Mouse (Mus musculus) liver, embryonic 15.5 days (tissue): ENCODE measurements at regions not wholly inside any gene's neighbourhood (a gene's known extent, or its start where the extent isn't known, plus 50 kb on each side); places are given as distances from the start of the nearest gene placed in this dataset.

ENCODE experiments used
- ATAC-seq: fragments of 200-750 bp; cut with Nextera tagmentation; 2 replicates; pipeline ENCODE4 v1.8.0; 2017; ENCODE audit warnings: moderate number of reproducible peaks, mild to moderate bottlenecking, moderate library complexity; ENCODE audit not compliant: insufficient read depth
- H3K27ac ChIP-seq: fragments of 300-500 bp; sonication (generic); replicated peaks from 2 replicates; pipeline ENCODE4 v1.5.1; 2015; ENCODE audit warnings: mild to moderate bottlenecking, inconsistent platforms
- H3K27me3 ChIP-seq: fragments of 300-500 bp; sonication (generic); 2 replicates; pipeline ENCODE4 v1.6.1; 2015; ENCODE audit warnings: mild to moderate bottlenecking, inconsistent platforms
- H3K36me3 ChIP-seq: fragments of 300-500 bp; sonication (generic); replicated peaks from 2 replicates; pipeline ENCODE4 v1.6.1; 2015; ENCODE audit warnings: moderate library complexity, mild to moderate bottlenecking, inconsistent platforms
- H3K4me1 ChIP-seq: fragments of 300-500 bp; sonication (generic); replicated peaks from 2 replicates; pipeline ENCODE4 v1.6.1; 2015; ENCODE audit warnings: inconsistent platforms
- H3K4me2 ChIP-seq: fragments of 300-500 bp; sonication (generic); 2 replicates; pipeline ENCODE4 v1.6.1; 2015; ENCODE audit warnings: moderate library complexity, mild to moderate bottlenecking, inconsistent platforms
- H3K4me3 ChIP-seq: fragments of 300-500 bp; sonication (generic); replicated peaks from 2 replicates; pipeline ENCODE4 v1.5.1; 2015; ENCODE audit warnings: mild to moderate bottlenecking, inconsistent platforms
- H3K9ac ChIP-seq: fragments of 300-500 bp; sonication (generic); 2 replicates; pipeline ENCODE4 v1.6.1; 2015; ENCODE audit warnings: moderate library complexity, mild to moderate bottlenecking, inconsistent platforms
- H3K9me3 ChIP-seq: fragments of 300-500 bp; sonication (generic); replicated peaks from 2 replicates; pipeline ENCODE4 v1.6.1; 2016; ENCODE audit warnings: inconsistent platforms
- WGBS: fragments of 180-500 bp; shearing (Covaris S2); methylation state at CpG from one replicate; pipeline ENCODE4 v1.1.7; 2015; ENCODE audit warnings: mixed read lengths; ENCODE audit not compliant: insufficient replicate concordance; 5-methylcytosine and 5-hydroxymethylcytosine counted together

GRCm38 (mm10) chr1:35428126-35428840 is 578.5 kb downstream of the Plekhb2 start:
- no peak for ATAC-seq
- H3K27me3 ChIP-seq = no peaks in the 10 kb centered on the region

GRCm38 (mm10) chr1:35429471-35429870 is 579.7 kb downstream of the Plekhb2 start:
- 37% methylated on average over 1 of the region's 1 CpGs for WGBS
- H3K27ac ChIP-seq = no peak overlapping the region
- no peak for ATAC-seq
- no peaks in the 10 kb centered on the region for H3K36me3 ChIP-seq
- H3K4me2 ChIP-seq = no peak overlapping the region
- H3K4me1 ChIP-seq = no peaks in the 10 kb centered on the region
- H3K4me3 ChIP-seq = no peak overlapping the region
- H3K9ac ChIP-seq = no peak overlapping the region
- H3K27me3 ChIP-seq = no peaks in the 10 kb centered on the region
- H3K9me3 ChIP-seq = no peaks in the 10 kb centered on the region

More at GRCm38 (mm10) chr1:35428126-35428840, 578.5 kb downstream of the Plekhb2 start:
- Histone ChIP-seq H3K4me3 (no peak overlapping the region), H3K9ac (no peak overlapping the region), H3K4me2 (no peak overlapping the region), H3K36me3 (no peaks in the 10 kb centered on the region), H3K27ac (no peak overlapping the region), H3K4me1 (no peaks in the 10 kb centered on the region), H3K9me3 (no peaks in the 10 kb centered on the region)
- WGBS = 59% methylated on average over 8 of the region's 8 CpGs

DNA sequence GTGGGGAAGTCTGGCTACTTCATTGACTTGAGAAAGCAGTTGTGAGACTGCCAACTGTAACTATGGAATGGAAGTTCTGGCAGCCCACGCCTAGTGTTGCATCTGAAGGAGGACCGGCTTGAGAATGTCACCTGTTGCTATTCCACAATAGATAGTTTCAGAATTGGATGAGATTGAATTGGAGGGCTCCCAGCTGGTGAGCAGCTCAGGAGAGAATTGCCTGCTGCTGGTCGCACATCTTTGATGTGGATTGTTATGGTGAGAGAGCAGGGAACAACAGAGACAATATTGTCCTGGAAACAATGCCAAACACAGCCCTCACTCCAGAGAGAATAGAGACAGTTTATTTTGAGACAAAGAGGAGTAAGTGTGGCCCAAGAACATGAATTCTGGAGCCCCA is 585.9 kb downstream of the Plekhb2 start:
- WGBS = 67% methylated on average over 3 of the region's 3 CpGs
- Histone ChIP-seq H3K27me3 (no peaks in the 10 kb centered on the region), H3K27ac (no peak overlapping the region), H3K4me3 (no peak overlapping the region), H3K4me1 (no peaks in the 10 kb centered on the region), H3K4me2 (no peak overlapping the region), H3K9ac (no peak overlapping the region), H3K36me3 (no peaks in the 10 kb centered on the region), H3K9me3 (no peaks in the 10 kb centered on the region)
- ATAC-seq = no peak

GRCm38 (mm10) chr1:35447345-35447744 is 597.6 kb downstream of the Plekhb2 start:
- Histone ChIP-seq H3K9ac (no peak overlapping the region), H3K4me1 (no peaks in the 10 kb centered on the region), H3K27me3 (no peaks in the 10 kb centered on the region), H3K4me3 (no peak overlapping the region), H3K27ac (no peak overlapping the region), H3K4me2 (no peak overlapping the region), H3K9me3 (no peaks in the 10 kb centered on the region), H3K36me3 (no peaks in the 10 kb centered on the region)
- no peak for ATAC-seq

DNA sequence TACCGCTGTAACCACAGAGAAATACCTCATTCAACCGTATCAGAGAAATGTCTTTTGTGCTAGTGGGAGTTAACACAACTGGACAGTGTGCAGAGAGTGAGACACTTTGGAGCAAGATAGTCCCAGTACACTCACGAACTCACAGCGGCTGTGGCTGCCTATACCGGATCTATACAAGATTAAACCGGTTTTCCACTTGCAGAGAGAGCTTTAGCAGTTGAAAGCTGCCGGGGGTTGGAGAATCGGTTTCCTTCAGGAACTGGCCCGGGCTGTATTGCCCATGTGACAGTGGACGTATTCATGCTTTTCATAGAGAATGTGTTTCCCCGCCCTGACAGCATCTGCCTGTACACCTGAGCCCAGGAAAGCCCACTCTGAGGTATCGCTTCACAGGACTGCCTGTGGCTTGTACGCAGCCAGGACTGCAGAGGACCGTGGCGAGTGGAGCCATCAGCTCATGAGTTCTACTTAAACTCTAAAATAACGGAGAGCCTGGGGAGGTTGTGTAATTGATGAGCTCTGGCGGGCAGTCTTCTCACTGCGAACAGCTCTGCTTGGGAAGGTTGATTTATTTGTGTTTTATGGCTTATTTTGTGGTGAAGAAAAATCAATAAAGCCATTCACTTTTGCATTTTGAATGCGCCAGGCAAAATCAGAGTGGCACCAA is 602.8 kb downstream of the Plekhb2 start:
- H3K4me3 ChIP-seq = no peak overlapping the region
- no peak overlapping the region for H3K4me2 ChIP-seq
- H3K27me3 ChIP-seq = no peaks in the 10 kb centered on the region
- no peaks in the 10 kb centered on the region for H3K9me3 ChIP-seq
- no peak overlapping the region for H3K27ac ChIP-seq
- no peak overlapping the region for H3K9ac ChIP-seq
- H3K36me3 ChIP-seq = no peaks in the 10 kb centered on the region
- ATAC-seq = no peak
- 72% methylated on average over 19 of the region's 19 CpGs for WGBS
- H3K4me1 ChIP-seq = no peaks in the 10 kb centered on the region

DNA sequence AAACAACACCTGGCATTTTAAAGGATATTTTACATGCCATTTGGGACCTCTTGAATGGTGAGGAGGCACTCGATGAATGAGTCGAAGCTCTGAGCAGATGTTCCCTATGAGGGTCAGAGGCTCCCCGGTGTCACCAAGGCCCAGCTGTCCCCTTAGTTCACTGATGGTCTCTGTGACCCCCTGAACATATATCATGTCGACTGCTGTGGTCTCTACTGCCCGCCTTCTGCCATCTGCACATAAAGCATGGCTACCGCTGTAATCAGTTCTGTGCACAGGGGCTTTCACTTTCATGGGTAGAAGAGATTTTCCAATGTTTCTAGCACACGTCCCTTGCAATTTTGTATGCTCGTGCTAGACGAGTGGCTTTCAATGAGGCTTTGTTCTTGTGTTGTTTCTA is 607.8 kb downstream of the Plekhb2 start:
- no peak overlapping the region for H3K4me3 ChIP-seq
- H3K27ac ChIP-seq = no peak overlapping the region
- H3K36me3 ChIP-seq = no peaks in the 10 kb centered on the region
- H3K9ac ChIP-seq = no peak overlapping the region
- no peaks in the 10 kb centered on the region for H3K4me1 ChIP-seq
- no peak for ATAC-seq
- no peaks in the 10 kb centered on the region for H3K27me3 ChIP-seq
- 68% methylated on average over 9 of the region's 9 CpGs for WGBS
- no peaks in the 10 kb centered on the region for H3K9me3 ChIP-seq
- H3K4me2 ChIP-seq = no peak overlapping the region

DNA sequence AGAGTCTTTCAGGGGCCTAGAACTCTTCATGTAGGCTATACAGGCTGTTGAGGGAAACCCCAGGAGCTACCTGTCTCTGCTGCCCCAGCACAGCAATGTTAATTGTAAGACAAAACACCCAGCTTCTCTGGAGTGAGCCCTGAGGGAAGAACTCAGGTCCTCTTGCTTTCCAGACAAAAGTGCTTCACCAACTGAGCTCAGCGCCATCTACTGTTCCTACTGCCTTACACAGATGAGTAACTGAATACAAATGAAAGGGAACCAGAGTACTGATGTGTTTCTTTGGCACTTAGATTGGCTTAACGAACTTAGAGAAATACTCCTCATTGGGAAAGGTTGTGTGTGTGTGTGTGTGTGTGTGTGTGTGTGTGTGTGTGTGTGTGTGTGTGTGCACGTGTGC is 603.1 kb upstream of the Hs6st1 start:
- H3K4me3 ChIP-seq = no peak overlapping the region
- H3K27ac ChIP-seq = no peak overlapping the region
- no peak overlapping the region for H3K9ac ChIP-seq
- H3K9me3 ChIP-seq = no peaks in the 10 kb centered on the region
- H3K36me3 ChIP-seq = no peaks in the 10 kb centered on the region
- no peaks in the 10 kb centered on the region for H3K27me3 ChIP-seq
- H3K4me2 ChIP-seq = no peak overlapping the region
- 46% methylated on average over 3 of the region's 3 CpGs for WGBS
- ATAC-seq = no peak
- no peaks in the 10 kb centered on the region for H3K4me1 ChIP-seq

DNA sequence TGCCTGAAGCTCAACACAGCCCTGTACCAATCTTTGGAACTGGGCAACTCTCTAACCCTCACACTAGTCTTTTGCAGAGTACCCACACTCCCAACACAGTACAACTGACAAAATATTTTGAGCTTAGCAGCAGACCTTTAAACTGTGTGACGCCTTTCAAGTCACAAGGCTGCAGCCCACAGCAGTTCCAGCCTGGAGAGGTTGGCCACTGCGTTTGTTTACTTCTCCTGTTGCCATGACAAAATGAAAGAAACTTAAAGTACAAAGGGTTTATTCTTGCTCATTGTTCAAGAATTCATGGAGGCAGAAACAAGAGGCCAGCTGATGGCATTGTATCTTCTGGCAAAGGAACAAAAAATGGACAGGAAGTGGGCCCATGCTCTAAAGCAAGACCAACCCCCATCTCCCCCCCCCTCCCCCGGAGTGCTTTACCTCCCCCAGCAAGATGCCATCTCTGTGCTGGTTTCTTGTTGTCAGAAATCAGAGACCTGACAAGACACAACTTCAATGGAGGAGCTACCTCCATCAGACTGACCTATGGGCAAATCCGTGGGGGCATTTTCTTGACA is 598.9 kb upstream of the Hs6st1 start:
- 54% methylated on average over 4 of the region's 4 CpGs for WGBS
- Histone ChIP-seq H3K36me3 (no peaks in the 10 kb centered on the region), H3K27me3 (no peaks in the 10 kb centered on the region), H3K4me1 (no peaks in the 10 kb centered on the region), H3K9ac (no peak overlapping the region), H3K4me2 (no peak overlapping the region), H3K9me3 (no peaks in the 10 kb centered on the region), H3K27ac (no peak overlapping the region), H3K4me3 (no peak overlapping the region)
- no peak for ATAC-seq

DNA sequence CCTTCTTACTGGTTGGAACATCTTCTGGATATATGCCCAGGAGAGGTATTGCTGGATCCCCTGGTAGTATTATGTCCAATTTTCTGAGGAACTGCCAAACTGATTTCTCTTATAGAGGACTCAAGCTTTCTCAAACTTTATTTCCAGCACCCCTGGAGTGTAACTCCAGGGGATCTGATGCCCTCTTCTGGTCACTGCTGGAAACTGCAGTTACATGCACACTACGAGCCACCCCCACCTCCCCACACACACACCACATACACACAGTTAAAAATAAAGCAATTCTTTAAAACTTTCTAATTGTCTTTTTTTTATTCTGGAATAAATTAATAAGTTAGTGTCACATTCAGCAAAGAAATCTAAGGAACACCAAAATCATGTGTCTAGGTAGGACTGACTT is 589.9 kb upstream of the Hs6st1 start:
- Histone ChIP-seq H3K4me2 (no peak overlapping the region), H3K4me3 (no peak overlapping the region), H3K27ac (no peak overlapping the region), H3K36me3 (no peaks in the 10 kb centered on the region), H3K9ac (no peak overlapping the region), H3K27me3 (no peaks in the 10 kb centered on the region), H3K4me1 (no peaks in the 10 kb centered on the region), H3K9me3 (no peaks in the 10 kb centered on the region)
- WGBS = 60% methylated on average over 1 of the region's 1 CpGs
- ATAC-seq = no peak

GRCm38 (mm10) chr1:35495963-35496362 is 572.2 kb upstream of the Hs6st1 start:
- H3K27me3 ChIP-seq = no peaks in the 10 kb centered on the region
- 60% methylated on average over 5 of the region's 5 CpGs for WGBS
- H3K4me3 ChIP-seq = no peak overlapping the region
- no peak overlapping the region for H3K9ac ChIP-seq
- no peak for ATAC-seq
- H3K9me3 ChIP-seq = no peaks in the 10 kb centered on the region
- H3K4me1 ChIP-seq = no peaks in the 10 kb centered on the region
- no peaks in the 10 kb centered on the region for H3K36me3 ChIP-seq
- H3K27ac ChIP-seq = no peak overlapping the region
- no peak overlapping the region for H3K4me2 ChIP-seq

GRCm38 (mm10) chr1:35522951-35523350 is 545.2 kb upstream of the Hs6st1 start:
- H3K27me3 ChIP-seq = no peaks in the 10 kb centered on the region
- no peaks in the 10 kb centered on the region for H3K36me3 ChIP-seq
- no peak for ATAC-seq
- no peaks in the 10 kb centered on the region for H3K9me3 ChIP-seq
- WGBS = 57% methylated on average over 5 of the region's 5 CpGs
- no peaks in the 10 kb centered on the region for H3K4me1 ChIP-seq
- H3K27ac ChIP-seq = no peak overlapping the region
- no peak overlapping the region for H3K4me3 ChIP-seq
- no peak overlapping the region for H3K9ac ChIP-seq
- H3K4me2 ChIP-seq = no peak overlapping the region
